Mouse (Mus musculus): ENCODE data around the gene Cstf1. TPM values are rescaled to one million over a fixed set of nuclear protein-coding genes. Genes with fewer than 3 reads are reported as not detected.

Cstf1 gene
- polyA plus RNA-seq, 1 experiment, result 52.1 TPM

GRCm38 (mm10) chr2:172393391-172394051 is 23.0 kb downstream of the Cstf1 start, which contains the start of gene Cass4:
Gene Cass4 (plus strand): TSS chr2:172393794.
- H3K27ac ChIP-seq (ENCODE audit: insufficient read depth, low read length), result no peak within 1 kb of the TSS
- peaks cover 1% of the 10 kb centered on the region for H3K4me1 ChIP-seq (ENCODE audit: control insufficient read depth, insufficient read depth, low read length)
- H3K27me3 ChIP-seq (ENCODE audit: control insufficient read depth, insufficient read depth, low read length, poor library complexity, severe bottlenecking), result no peaks in the 10 kb centered on the region
- no peak for TF ChIP-seq POLR2A (IDR thresholded peaks at IDR 0.05; ENCODE audit: insufficient read depth, low read length)
- TF ChIP-seq EP300 (IDR thresholded peaks at IDR 0.05; ENCODE audit: insufficient read depth, low read depth, low read length), result peak; percentile 60; the same call in 1 of the 2 replicates
- H3K36me3 ChIP-seq (ENCODE audit: control insufficient read depth, insufficient read depth, low read length, poor library complexity, severe bottlenecking), result no peaks in the 10 kb centered on the region
- peak within 1 kb of the TSS; percentile 34 for H3K4me3 ChIP-seq (ENCODE audit: low read depth, low read length)
- no peaks in the 10 kb centered on the region for H3K9me3 ChIP-seq (replicated peaks; ENCODE audit: control insufficient read depth, insufficient read depth, low read length, poor library complexity, severe bottlenecking)
- H3K9ac ChIP-seq (ENCODE audit: low read depth, poor library complexity, severe bottlenecking), result no peak within 1 kb of the TSS

DNA sequence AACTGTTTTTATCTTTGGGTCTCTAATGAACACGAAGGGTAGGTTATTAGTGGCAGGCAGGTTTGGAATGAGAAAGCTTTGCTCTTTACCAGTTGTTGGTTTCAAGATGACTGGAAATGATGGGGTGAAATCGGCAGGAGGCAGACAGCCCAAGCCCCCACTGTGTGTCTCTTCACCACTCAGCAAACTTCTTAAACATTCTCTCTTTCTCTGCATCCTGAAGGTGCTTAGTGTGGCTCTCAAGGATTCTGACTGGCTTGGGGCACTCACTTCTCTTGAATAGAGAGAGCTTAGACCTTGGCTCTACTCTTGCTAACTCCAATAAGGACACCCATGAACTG is 23.5 kb downstream of the Cstf1 start:
- peak overlapping the region; percentile 34; the same call in 1 of the 2 replicates for H3K4me3 ChIP-seq (ENCODE audit: low read depth, low read length)
- no peaks in the 10 kb centered on the region for H3K27me3 ChIP-seq (ENCODE audit: control insufficient read depth, insufficient read depth, low read length, poor library complexity, severe bottlenecking)
- no peaks in the 10 kb centered on the region for H3K9me3 ChIP-seq (replicated peaks; ENCODE audit: control insufficient read depth, insufficient read depth, low read length, poor library complexity, severe bottlenecking)

GRCm38 (mm10) chr2:172394671-172395070 is 24.2 kb downstream of the Cstf1 start:
- H3K9me3 ChIP-seq (replicated peaks; ENCODE audit: control insufficient read depth, insufficient read depth, low read length, poor library complexity, severe bottlenecking), result no peaks in the 10 kb centered on the region
- H3K9ac ChIP-seq (ENCODE audit: low read depth, poor library complexity, severe bottlenecking), result no peak overlapping the region
- no peaks in the 10 kb centered on the region for H3K27me3 ChIP-seq (ENCODE audit: control insufficient read depth, insufficient read depth, low read length, poor library complexity, severe bottlenecking)
- H3K36me3 ChIP-seq (ENCODE audit: control insufficient read depth, insufficient read depth, low read length, poor library complexity, severe bottlenecking), result no peaks in the 10 kb centered on the region
- no peak overlapping the region for H3K4me3 ChIP-seq (ENCODE audit: low read depth, low read length)
- H3K27ac ChIP-seq (ENCODE audit: insufficient read depth, low read length), result no peak overlapping the region
- TF ChIP-seq CTCF (IDR thresholded peaks at IDR 0.05; ENCODE audit: low read depth, low read length), result no peak
- no peak for TF ChIP-seq POLR2A (IDR thresholded peaks at IDR 0.05; ENCODE audit: insufficient read depth, low read length)
- no peak for TF ChIP-seq EP300 (IDR thresholded peaks at IDR 0.05; ENCODE audit: insufficient read depth, low read depth, low read length)
- H3K4me1 ChIP-seq (ENCODE audit: control insufficient read depth, insufficient read depth, low read length), result peaks cover 6% of the 10 kb centered on the region

More for the DNA sequence above, 23.5 kb downstream of the Cstf1 start:
- Histone ChIP-seq H3K4me1 (ENCODE audit: control insufficient read depth, insufficient read depth, low read length) (peaks cover 1% of the 10 kb centered on the region), H3K36me3 (ENCODE audit: control insufficient read depth, insufficient read depth, low read length, poor library complexity, severe bottlenecking) (no peaks in the 10 kb centered on the region), H3K9ac (ENCODE audit: low read depth, poor library complexity, severe bottlenecking) (no peak overlapping the region), H3K27ac (ENCODE audit: insufficient read depth, low read length) (no peak overlapping the region)
- no peak for TF ChIP-seq CTCF (IDR thresholded peaks at IDR 0.05; ENCODE audit: low read depth, low read length)
- TF ChIP-seq POLR2A (IDR thresholded peaks at IDR 0.05; ENCODE audit: insufficient read depth, low read length), result no peak
- no peak for TF ChIP-seq EP300 (IDR thresholded peaks at IDR 0.05; ENCODE audit: insufficient read depth, low read depth, low read length)

DNA sequence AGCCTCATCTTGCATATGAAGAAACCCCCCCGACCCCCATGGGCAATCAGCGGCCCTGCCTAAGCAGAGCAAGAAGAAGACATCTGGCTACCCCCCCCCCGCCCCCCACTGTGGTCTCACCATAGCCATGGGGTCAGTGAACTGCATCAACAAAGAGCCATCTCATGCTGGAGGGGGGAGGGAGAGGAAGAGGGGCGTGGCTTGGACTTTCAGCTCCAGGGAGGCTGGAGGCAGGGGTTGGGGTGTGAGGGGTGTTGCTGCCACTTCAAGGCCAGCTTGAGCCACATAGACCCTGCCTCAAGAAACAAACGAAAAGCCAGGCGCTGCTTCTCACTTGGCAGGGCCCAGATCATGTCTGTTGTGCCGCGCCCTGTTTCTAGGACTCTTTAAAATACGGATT is 25.5 kb downstream of the Cstf1 start:
- H3K36me3 ChIP-seq (ENCODE audit: control insufficient read depth, insufficient read depth, low read length, poor library complexity, severe bottlenecking), result no peaks in the 10 kb centered on the region
- peaks cover 8% of the 10 kb centered on the region for H3K4me1 ChIP-seq (ENCODE audit: control insufficient read depth, insufficient read depth, low read length)
- H3K9ac ChIP-seq (ENCODE audit: low read depth, poor library complexity, severe bottlenecking), result no peak overlapping the region
- no peak for TF ChIP-seq CTCF (IDR thresholded peaks at IDR 0.05; ENCODE audit: low read depth, low read length)
- 0 out of 2 replicates have a peak, but pooled peaks have one; percentile 54 for TF ChIP-seq EP300 (IDR thresholded peaks at IDR 0.05; ENCODE audit: insufficient read depth, low read depth, low read length)
- no peak overlapping the region for H3K27ac ChIP-seq (ENCODE audit: insufficient read depth, low read length)
- no peak overlapping the region for H3K4me3 ChIP-seq (ENCODE audit: low read depth, low read length)
- H3K27me3 ChIP-seq (ENCODE audit: control insufficient read depth, insufficient read depth, low read length, poor library complexity, severe bottlenecking), result no peaks in the 10 kb centered on the region
- no peaks in the 10 kb centered on the region for H3K9me3 ChIP-seq (replicated peaks; ENCODE audit: control insufficient read depth, insufficient read depth, low read length, poor library complexity, severe bottlenecking)

DNA sequence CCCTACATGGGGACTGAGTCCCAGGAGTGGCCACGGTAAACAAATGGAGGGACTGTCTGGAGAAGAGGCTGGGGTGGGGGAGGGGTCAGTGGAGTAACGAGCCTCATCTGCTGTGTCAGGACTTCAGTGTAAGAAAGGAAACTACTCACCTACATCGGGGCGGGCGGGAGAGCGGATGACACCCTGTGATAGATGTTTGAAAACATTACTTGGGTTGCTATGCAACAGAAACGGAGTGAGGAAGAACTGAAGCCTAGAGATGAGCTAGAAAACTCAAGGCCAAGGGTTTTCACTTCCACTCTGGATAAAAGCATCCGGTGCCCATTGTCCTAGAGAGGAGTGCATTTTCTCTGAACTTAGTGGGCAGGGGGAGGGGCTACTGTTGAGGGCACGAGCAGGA is 29.4 kb downstream of the Cstf1 start:
- Histone ChIP-seq H3K4me3 (ENCODE audit: low read depth, low read length) (no peak overlapping the region), H3K36me3 (ENCODE audit: control insufficient read depth, insufficient read depth, low read length, poor library complexity, severe bottlenecking) (no peaks in the 10 kb centered on the region), H3K27me3 (ENCODE audit: control insufficient read depth, insufficient read depth, low read length, poor library complexity, severe bottlenecking) (no peaks in the 10 kb centered on the region), H3K27ac (ENCODE audit: insufficient read depth, low read length) (no peak overlapping the region), H3K9ac (ENCODE audit: low read depth, poor library complexity, severe bottlenecking) (no peak overlapping the region), H3K9me3 (replicated peaks; ENCODE audit: control insufficient read depth, insufficient read depth, low read length, poor library complexity, severe bottlenecking) (no peaks in the 10 kb centered on the region), H3K4me1 (ENCODE audit: control insufficient read depth, insufficient read depth, low read length) (peaks cover 8% of the 10 kb centered on the region)
- TF ChIP-seq EP300 (IDR thresholded peaks at IDR 0.05; ENCODE audit: insufficient read depth, low read depth, low read length) (no peak), CTCF (IDR thresholded peaks at IDR 0.05; ENCODE audit: low read depth, low read length) (no peak), POLR2A (IDR thresholded peaks at IDR 0.05; ENCODE audit: insufficient read depth, low read length) (no peak)

DNA sequence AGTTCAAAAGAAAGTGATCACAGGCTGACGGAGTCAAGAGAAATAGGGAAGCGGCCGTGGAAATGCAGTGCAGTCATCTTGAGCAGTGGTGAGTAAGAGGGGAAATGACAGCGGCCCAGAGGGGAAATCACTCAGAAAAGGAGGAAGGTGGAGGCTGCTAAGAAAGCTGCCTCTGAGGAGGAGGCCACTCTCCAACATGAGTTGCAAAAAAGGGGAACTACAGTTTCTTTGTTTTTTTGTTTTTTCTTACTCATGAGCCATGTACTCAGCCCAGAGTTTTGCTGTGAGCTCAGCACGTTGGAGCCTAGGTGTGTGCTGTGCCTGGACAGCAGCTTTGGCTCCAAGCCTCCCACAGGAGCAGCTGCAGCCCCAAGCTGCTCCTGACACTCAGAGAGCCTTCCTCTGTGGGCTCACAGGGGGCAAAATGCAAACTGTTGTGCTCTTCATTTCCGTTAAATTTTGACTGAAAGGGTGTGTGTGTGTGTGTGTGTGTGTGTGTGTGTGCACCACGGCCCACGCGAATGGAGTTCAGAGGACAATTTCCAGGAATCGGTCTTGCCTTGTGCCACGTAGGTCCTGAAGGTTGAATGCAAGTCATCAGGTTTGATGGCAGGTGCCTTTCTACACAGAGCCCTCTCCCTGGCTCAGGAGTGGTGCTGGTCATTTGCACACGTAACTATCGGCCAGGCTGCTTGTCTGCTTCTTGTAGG is 30.8 kb downstream of the Cstf1 start:
- TF ChIP-seq CTCF (IDR thresholded peaks at IDR 0.05; ENCODE audit: low read depth, low read length) (no peak), EP300 (IDR thresholded peaks at IDR 0.05; ENCODE audit: insufficient read depth, low read depth, low read length) (no peak), POLR2A (IDR thresholded peaks at IDR 0.05; ENCODE audit: insufficient read depth, low read length) (no peak)
- H3K4me1 ChIP-seq (ENCODE audit: control insufficient read depth, insufficient read depth, low read length), result peaks cover 7% of the 10 kb centered on the region
- no peaks in the 10 kb centered on the region for H3K9me3 ChIP-seq (replicated peaks; ENCODE audit: control insufficient read depth, insufficient read depth, low read length, poor library complexity, severe bottlenecking)
- H3K4me3 ChIP-seq (ENCODE audit: low read depth, low read length), result no peak overlapping the region
- no peak overlapping the region for H3K27ac ChIP-seq (ENCODE audit: insufficient read depth, low read length)
- H3K9ac ChIP-seq (ENCODE audit: low read depth, poor library complexity, severe bottlenecking), result no peak overlapping the region
- H3K36me3 ChIP-seq (ENCODE audit: control insufficient read depth, insufficient read depth, low read length, poor library complexity, severe bottlenecking), result no peaks in the 10 kb centered on the region
- H3K27me3 ChIP-seq (ENCODE audit: control insufficient read depth, insufficient read depth, low read length, poor library complexity, severe bottlenecking), result no peaks in the 10 kb centered on the region

Data from ES-Bruce4 (cell line).